Mouse (Mus musculus) G1E (cell line): Measurements from ENCODE around the gene Cltb.

Source experiments
- CTCF ChIP-seq: IDR thresholded peaks from 2 replicates; pipeline ENCODE4 v1.5.1; 2012; ENCODE audit warnings: low read depth, low read length, inconsistent platforms, mixed read lengths
- POLR2AphosphoS5 ChIP-seq: IDR thresholded peaks from 2 replicates; pipeline ENCODE4 v1.6.1; 2012; ENCODE audit warnings: low read depth, low read length, inconsistent platforms; ENCODE audit not compliant: insufficient replicate concordance
- TAL1 ChIP-seq: conservative IDR thresholded peaks from 2 replicates; pipeline ENCODE4 v1.6.1; 2012; ENCODE audit warnings: low read depth, low read length, inconsistent platforms, mixed read lengths

GRCm38 (mm10) chr13:54621155-54621932 lies 10.2 kb upstream of the Cltb start, which contains the start of gene Faf2:
- TF ChIP-seq CTCF (peak; percentile 57), TAL1 (no peak), POLR2AphosphoS5 (no peak)
